Mouse (Mus musculus): ENCODE data around the gene Timm23. TPM values are rescaled to one million over a fixed set of nuclear protein-coding genes. Genes with fewer than 3 reads are reported as not detected.
A peak's percentile ranks its signal among the peaks of the same experiment; 100 is the strongest.

Timm23 gene
- polyA plus RNA-seq, 1 experiment from 2014 or later = 269 TPM

- Histone ChIP-seq H3K27ac (no peak overlapping the region), H3K4me1 (peaks cover 24% of the 10 kb centered on the region), H3K27me3 (no peaks in the 10 kb centered on the region), H3K36me3 (no peaks in the 10 kb centered on the region), H3K9ac (no peak overlapping the region), H3K4me3 (no peak overlapping the region), H3K9me3 (no peaks in the 10 kb centered on the region), H3K4me2 (no peak overlapping the region)
- ATAC-seq (ENCODE audit: insufficient number of reproducible peaks, low FRiP score, low TSS enrichment, low read depth) = no peak
- 87% methylated on average over 11 of the region's 11 CpGs for WGBS
These were observed 38.4 kb downstream of the Timm23 start for GRCm38 (mm10) chr14:32163203-32163888.

DNA sequence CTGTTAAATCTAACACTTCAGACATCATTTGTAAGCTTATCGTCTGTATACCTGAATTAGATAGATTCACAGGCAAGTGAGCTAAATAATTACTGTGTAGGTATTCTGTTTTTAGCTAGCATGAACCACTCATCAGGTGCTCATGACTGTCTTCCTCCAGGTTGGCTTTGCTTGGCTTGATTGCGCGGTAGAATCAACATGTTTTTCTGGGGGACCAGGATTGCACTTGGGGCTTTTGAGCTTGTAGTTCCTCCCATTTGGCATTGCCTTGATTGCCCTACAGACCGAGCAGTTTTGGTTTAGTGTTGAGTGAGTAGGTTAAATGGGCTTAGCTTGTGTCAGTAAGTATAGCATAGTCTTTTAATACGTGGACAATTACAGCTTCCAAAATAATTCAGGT lies 39.5 kb downstream of the Timm23 start:
- Histone ChIP-seq H3K9me3 (no peaks in the 10 kb centered on the region), H3K27me3 (no peaks in the 10 kb centered on the region), H3K4me2 (no peak overlapping the region), H3K36me3 (no peaks in the 10 kb centered on the region), H3K4me1 (peaks cover 24% of the 10 kb centered on the region), H3K9ac (no peak overlapping the region), H3K4me3 (no peak overlapping the region), H3K27ac (no peak overlapping the region)
- no peak for ATAC-seq (ENCODE audit: insufficient number of reproducible peaks, low FRiP score, low TSS enrichment, low read depth)
- WGBS = 85% methylated on average over 5 of the region's 5 CpGs

DNA sequence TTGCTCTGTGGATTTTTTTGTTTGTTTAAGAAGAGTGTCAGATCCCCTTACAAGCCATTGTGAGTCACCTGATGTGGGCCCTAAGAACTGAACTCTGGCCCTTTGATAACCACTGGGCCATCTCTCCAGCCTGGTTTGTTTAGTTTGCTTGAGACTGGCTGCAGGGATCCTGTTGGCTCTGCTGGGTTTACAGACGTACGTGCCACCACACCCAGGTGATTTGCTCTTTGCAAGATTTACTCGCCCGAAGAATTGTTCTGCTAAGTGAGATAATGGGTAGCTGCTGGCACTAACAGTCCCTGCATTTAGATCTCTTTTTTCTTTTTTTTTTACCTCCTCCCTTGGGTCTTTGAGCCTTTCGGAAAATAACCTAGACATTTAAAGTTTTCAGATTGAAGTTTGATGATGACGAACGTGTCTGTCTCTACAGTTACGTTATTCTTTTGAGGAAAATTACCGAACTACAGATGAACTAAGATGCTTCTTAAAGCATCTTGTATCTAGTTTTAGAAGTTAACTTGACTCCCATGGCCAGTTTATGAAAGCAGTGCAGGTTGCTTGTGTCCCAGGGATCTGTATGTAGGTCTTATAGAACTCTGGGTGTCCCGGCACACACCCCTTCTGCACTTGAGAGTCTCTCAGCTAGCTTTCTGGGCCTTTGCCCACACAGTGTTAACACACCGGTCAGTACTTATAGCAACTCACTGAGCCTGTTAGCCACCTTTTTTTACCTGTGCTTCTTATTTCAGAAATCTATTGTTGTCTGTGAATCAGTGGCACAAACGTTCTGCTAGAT lies 40.4 kb downstream of the Timm23 start:
- H3K4me2 ChIP-seq = peak overlapping the region; percentile 77
- H3K36me3 ChIP-seq = no peaks in the 10 kb centered on the region
- no peaks in the 10 kb centered on the region for H3K9me3 ChIP-seq
- H3K4me3 ChIP-seq = peak overlapping the region; percentile 96; the same call in 1 of the 2 replicates
- no peak overlapping the region for H3K27ac ChIP-seq
- no peak overlapping the region for H3K9ac ChIP-seq
- H3K27me3 ChIP-seq = no peaks in the 10 kb centered on the region
- peaks cover 24% of the 10 kb centered on the region for H3K4me1 ChIP-seq
- WGBS = 84% methylated on average over 12 of the region's 12 CpGs
- ATAC-seq (ENCODE audit: insufficient number of reproducible peaks, low FRiP score, low TSS enrichment, low read depth) = no peak

DNA sequence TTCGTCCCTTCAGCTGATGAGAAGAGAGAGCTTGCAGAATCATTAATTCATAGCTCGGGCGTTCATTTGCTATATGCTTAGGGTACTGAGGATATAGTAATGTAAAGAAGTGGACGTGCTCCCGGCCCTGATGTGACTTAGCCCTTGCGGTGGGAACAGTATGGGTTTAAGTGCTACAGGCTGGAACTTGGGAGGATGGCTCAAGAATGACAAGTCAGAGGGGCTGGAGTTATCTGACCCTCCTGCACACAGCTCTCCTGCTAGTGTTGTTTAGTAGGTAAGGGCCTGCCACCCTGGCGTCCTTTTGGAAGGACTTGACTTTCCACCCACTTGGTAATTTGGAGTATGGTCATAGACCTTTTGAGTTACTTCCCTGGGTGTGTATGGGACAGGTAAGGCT lies 41.1 kb downstream of the Timm23 start:
- WGBS = 32% methylated on average over 7 of the region's 7 CpGs
- Histone ChIP-seq H3K27ac (no peak overlapping the region), H3K9ac (peak overlapping the region; percentile 92), H3K4me2 (peak overlapping the region; percentile 77), H3K27me3 (no peaks in the 10 kb centered on the region), H3K4me1 (peaks cover 23% of the 10 kb centered on the region), H3K36me3 (no peaks in the 10 kb centered on the region), H3K4me3 (peak overlapping the region; percentile 96), H3K9me3 (no peaks in the 10 kb centered on the region)
- no peak for ATAC-seq (ENCODE audit: insufficient number of reproducible peaks, low FRiP score, low TSS enrichment, low read depth)

DNA sequence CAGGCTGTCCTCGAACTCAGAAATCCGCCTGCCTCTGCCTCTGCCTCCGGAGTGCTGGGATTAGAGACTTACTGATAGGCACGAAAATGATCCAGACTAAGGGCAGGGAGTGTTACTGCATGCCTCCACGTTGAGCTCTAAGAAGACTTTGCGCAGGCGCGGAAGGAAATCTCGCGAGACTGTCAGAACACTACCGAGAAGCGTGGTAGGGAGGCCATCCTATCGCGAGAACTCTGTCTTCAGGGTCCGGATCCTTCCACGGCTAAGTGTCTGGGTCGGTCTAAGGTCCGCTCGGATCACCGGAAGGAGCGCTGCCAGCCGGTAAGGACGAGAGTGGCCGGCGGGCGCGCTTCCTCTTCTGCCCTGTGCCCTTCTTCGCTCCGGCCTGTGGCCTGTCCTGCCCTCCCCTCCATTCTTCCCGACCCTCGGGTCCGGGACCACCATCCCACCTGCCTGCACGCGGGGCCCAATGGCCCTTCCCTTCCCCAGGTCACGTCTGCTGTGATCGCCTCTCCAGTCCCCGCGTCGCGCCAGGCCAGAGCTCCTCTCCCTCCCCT lies 41.9 kb downstream of the Timm23 start, which contains the start of gene Ncoa4:
Gene Ncoa4 (plus strand): TSS at position 176 of the 557 bp plus-strand sequence.
- peak within 1 kb of the TSS; percentile 96 for H3K4me3 ChIP-seq
- peak; percentile 96 for ATAC-seq (ENCODE audit: insufficient number of reproducible peaks, low FRiP score, low TSS enrichment, low read depth)
- H3K9ac ChIP-seq = peak within 1 kb of the TSS; percentile 92
- H3K4me2 ChIP-seq = peak within 1 kb of the TSS; percentile 77
- under 1% methylated on average over 40 of the region's 40 CpGs for WGBS
- H3K36me3 ChIP-seq = no peaks in the 10 kb centered on the region
- H3K27ac ChIP-seq = peak within 1 kb of the TSS; percentile 86
- no peaks in the 10 kb centered on the region for H3K9me3 ChIP-seq
- H3K27me3 ChIP-seq = no peaks in the 10 kb centered on the region
- H3K4me1 ChIP-seq = peaks cover 17% of the 10 kb centered on the region

GRCm38 (mm10) chr14:32159150-32159670 lies 42.5 kb downstream of the Timm23 start:
- no peaks in the 10 kb centered on the region for H3K9me3 ChIP-seq
- H3K27me3 ChIP-seq = no peaks in the 10 kb centered on the region
- 0 out of 2 replicates have a peak overlapping the region, but pooled peaks have one; percentile 17 for H3K9ac ChIP-seq
- H3K4me3 ChIP-seq = peak overlapping the region; percentile 96
- ATAC-seq (ENCODE audit: insufficient number of reproducible peaks, low FRiP score, low TSS enrichment, low read depth) = 0 out of 2 replicates have a peak, but pooled peaks have one; percentile 1
- peaks cover 15% of the 10 kb centered on the region for H3K4me1 ChIP-seq
- peak overlapping the region; percentile 77 for H3K4me2 ChIP-seq
- H3K36me3 ChIP-seq = no peaks in the 10 kb centered on the region
- peak overlapping the region; percentile 54 for H3K27ac ChIP-seq
- 35% methylated on average over 4 of the region's 4 CpGs for WGBS

GRCm38 (mm10) chr14:32154758-32155157 lies 46.9 kb downstream of the Timm23 start:
- Histone ChIP-seq H3K9ac (no peak overlapping the region), H3K36me3 (no peaks in the 10 kb centered on the region), H3K4me3 (no peak overlapping the region), H3K27ac (no peak overlapping the region), H3K4me1 (peaks cover 5% of the 10 kb centered on the region; the same call in 1 of the 2 replicates), H3K9me3 (no peaks in the 10 kb centered on the region), H3K27me3 (no peaks in the 10 kb centered on the region), H3K4me2 (no peak overlapping the region)
- no peak for ATAC-seq (ENCODE audit: insufficient number of reproducible peaks, low FRiP score, low TSS enrichment, low read depth)
- 83% methylated on average over 6 of the region's 6 CpGs for WGBS

DNA sequence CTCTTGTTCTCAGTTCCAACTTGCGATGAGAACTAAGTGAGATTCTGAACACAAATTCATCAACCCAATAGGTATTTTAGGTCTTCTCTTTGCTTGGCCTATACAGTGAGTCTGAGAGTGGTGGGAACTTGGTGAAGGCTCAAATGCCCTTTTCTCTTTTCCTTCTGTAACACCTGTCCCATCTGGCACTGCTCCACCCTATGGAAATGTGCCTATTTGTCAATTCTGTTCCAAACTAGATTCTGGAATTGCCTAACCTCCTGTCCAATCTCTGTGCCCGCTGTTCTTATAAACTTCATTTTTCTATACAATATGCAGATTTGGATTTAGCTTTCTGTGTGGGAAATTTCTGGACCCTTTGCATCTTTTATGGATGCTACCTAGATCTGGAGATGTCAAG lies 48.5 kb downstream of the Timm23 start:
- Histone ChIP-seq H3K9ac (no peak overlapping the region), H3K9me3 (no peaks in the 10 kb centered on the region), H3K36me3 (no peaks in the 10 kb centered on the region), H3K4me2 (no peak overlapping the region), H3K4me3 (no peak overlapping the region), H3K4me1 (no peaks in the 10 kb centered on the region), H3K27me3 (no peaks in the 10 kb centered on the region), H3K27ac (no peak overlapping the region)
- ATAC-seq (ENCODE audit: insufficient number of reproducible peaks, low FRiP score, low TSS enrichment, low read depth) = no peak
- 99% methylated on average over 2 of the region's 2 CpGs for WGBS

DNA sequence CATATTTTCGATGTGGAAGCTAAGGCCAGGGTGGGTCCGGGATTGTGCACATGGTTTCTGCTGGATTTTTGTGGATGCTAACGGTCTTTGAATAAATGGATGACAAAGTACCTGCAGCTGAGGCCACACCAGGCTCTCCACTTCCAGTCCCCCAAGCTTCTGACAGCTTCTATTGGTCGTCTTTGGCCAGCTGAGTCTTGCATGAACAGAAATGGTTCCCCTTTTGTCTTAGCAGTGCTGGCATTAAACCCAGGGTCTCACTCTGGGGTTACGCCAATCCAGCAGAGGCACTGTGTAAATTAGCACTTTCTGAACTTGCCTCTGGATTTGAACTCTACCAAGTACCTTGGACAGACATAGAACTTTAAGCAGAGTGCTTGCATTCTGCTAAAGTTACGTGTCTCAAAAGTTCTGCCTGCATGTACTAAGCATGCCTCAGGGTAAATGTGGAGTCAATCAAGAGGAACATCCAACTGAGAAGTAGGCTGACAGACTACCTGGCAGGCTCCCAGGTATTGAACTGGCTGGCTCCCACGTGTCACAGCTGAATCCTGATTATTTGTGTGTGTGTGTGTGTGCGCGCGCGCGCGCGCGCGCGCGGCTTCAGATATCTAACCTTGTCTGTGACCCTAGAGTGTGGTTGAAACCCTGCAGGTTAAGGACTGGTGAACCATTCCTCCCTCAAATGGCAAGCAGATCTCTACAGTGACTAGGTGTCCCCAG lies 49.3 kb downstream of the Timm23 start:
- WGBS = 87% methylated on average over 18 of the region's 18 CpGs
- Histone ChIP-seq H3K9me3 (no peaks in the 10 kb centered on the region), H3K27me3 (no peaks in the 10 kb centered on the region), H3K4me1 (no peaks in the 10 kb centered on the region), H3K36me3 (no peaks in the 10 kb centered on the region), H3K9ac (no peak overlapping the region), H3K4me2 (no peak overlapping the region), H3K4me3 (no peak overlapping the region), H3K27ac (no peak overlapping the region)
- ATAC-seq (ENCODE audit: insufficient number of reproducible peaks, low FRiP score, low TSS enrichment, low read depth) = no peak

GRCm38 (mm10) chr14:32150872-32151271 lies 50.8 kb downstream of the Timm23 start:
- Histone ChIP-seq H3K4me2 (no peak overlapping the region), H3K4me1 (no peaks in the 10 kb centered on the region), H3K27ac (no peak overlapping the region), H3K9ac (no peak overlapping the region), H3K4me3 (no peak overlapping the region), H3K27me3 (no peaks in the 10 kb centered on the region), H3K36me3 (no peaks in the 10 kb centered on the region), H3K9me3 (no peaks in the 10 kb centered on the region)
- no peak for ATAC-seq (ENCODE audit: insufficient number of reproducible peaks, low FRiP score, low TSS enrichment, low read depth)
- WGBS = 87% methylated on average over 2 of the region's 2 CpGs

- H3K27me3 ChIP-seq = no peaks in the 10 kb centered on the region
- 61% methylated on average over 2 of the region's 2 CpGs for WGBS
- no peak overlapping the region for H3K4me3 ChIP-seq
- no peak overlapping the region for H3K4me2 ChIP-seq
- no peaks in the 10 kb centered on the region for H3K36me3 ChIP-seq
- no peak for ATAC-seq (ENCODE audit: insufficient number of reproducible peaks, low FRiP score, low TSS enrichment, low read depth)
- H3K4me1 ChIP-seq = no peaks in the 10 kb centered on the region
- H3K27ac ChIP-seq = no peak overlapping the region
- no peaks in the 10 kb centered on the region for H3K9me3 ChIP-seq
- H3K9ac ChIP-seq = no peak overlapping the region
These were observed 55.1 kb downstream of the Timm23 start for GRCm38 (mm10) chr14:32146578-32146977.
